Mouse (Mus musculus): ENCODE measurements at regions not wholly inside any gene's neighbourhood (a gene's known extent, or its start where the extent isn't known, plus 50 kb on each side); places are given as distances from the start of the nearest gene placed in this dataset.

- TF ChIP-seq POU5F1 (IDR thresholded peaks at IDR 0.05; ENCODE audit: borderline replicate concordance, low read length) (no peak), CTCF (conservative IDR thresholded peaks at IDR 0.05; ENCODE audit: low read length) (no peak), NANOG (IDR thresholded peaks at IDR 0.05; ENCODE audit: borderline replicate concordance, low read length) (no peak)
- Histone ChIP-seq H3K27me3 (ENCODE audit: insufficient read depth, low read length) (no peaks in the 10 kb centered on the region), H3K9me3 (ENCODE audit: low read length) (no peaks in the 10 kb centered on the region)
Observed at GRCm38 (mm10) chr9:61075071-61075470, 280.7 kb downstream of the Uaca start.

GRCm38 (mm10) chr9:61077181-61077580, 282.8 kb downstream of the Uaca start:
- H3K27me3 ChIP-seq (ENCODE audit: insufficient read depth, low read length) = peaks cover 13% of the 10 kb centered on the region
- TF ChIP-seq CTCF (conservative IDR thresholded peaks at IDR 0.05; ENCODE audit: low read length) (no peak), NANOG (IDR thresholded peaks at IDR 0.05; ENCODE audit: borderline replicate concordance, low read length) (no peak), POU5F1 (IDR thresholded peaks at IDR 0.05; ENCODE audit: borderline replicate concordance, low read length) (no peak)
- no peaks in the 10 kb centered on the region for H3K36me3 ChIP-seq (ENCODE audit: insufficient read depth, low read length)
- H3K9me3 ChIP-seq (ENCODE audit: low read length) = no peaks in the 10 kb centered on the region
- no peak overlapping the region for H3K4me3 ChIP-seq (replicated peaks; ENCODE audit: low read length)
- H3K4me1 ChIP-seq (replicated peaks; ENCODE audit: low read depth, low read length) = peaks cover 40% of the 10 kb centered on the region

More at GRCm38 (mm10) chr9:61075071-61075470, 280.7 kb downstream of the Uaca start:
- Histone ChIP-seq H3K4me3 (replicated peaks; ENCODE audit: low read length) (no peak overlapping the region), H3K36me3 (ENCODE audit: insufficient read depth, low read length) (no peaks in the 10 kb centered on the region), H3K4me1 (replicated peaks; ENCODE audit: low read depth, low read length) (peaks cover 45% of the 10 kb centered on the region)

- Histone ChIP-seq H3K27me3 (ENCODE audit: insufficient read depth, low read length) (peaks cover 17% of the 10 kb centered on the region), H3K4me3 (replicated peaks; ENCODE audit: low read length) (no peak overlapping the region), H3K36me3 (ENCODE audit: insufficient read depth, low read length) (no peaks in the 10 kb centered on the region), H3K9me3 (ENCODE audit: low read length) (no peaks in the 10 kb centered on the region), H3K4me1 (replicated peaks; ENCODE audit: low read depth, low read length) (peaks cover 37% of the 10 kb centered on the region)
- no peak for TF ChIP-seq CTCF (conservative IDR thresholded peaks at IDR 0.05; ENCODE audit: low read length)
- TF ChIP-seq NANOG (IDR thresholded peaks at IDR 0.05; ENCODE audit: borderline replicate concordance, low read length) = no peak
- no peak for TF ChIP-seq POU5F1 (IDR thresholded peaks at IDR 0.05; ENCODE audit: borderline replicate concordance, low read length)
Observed at GRCm38 (mm10) chr9:61077807-61078206, 283.5 kb downstream of the Uaca start.

GRCm38 (mm10) chr9:61081474-61082021, 287.2 kb downstream of the Uaca start:
- TF ChIP-seq POU5F1 (IDR thresholded peaks at IDR 0.05; ENCODE audit: borderline replicate concordance, low read length) (no peak), CTCF (conservative IDR thresholded peaks at IDR 0.05; ENCODE audit: low read length) (no peak), NANOG (IDR thresholded peaks at IDR 0.05; ENCODE audit: borderline replicate concordance, low read length) (no peak)
- Histone ChIP-seq H3K27me3 (ENCODE audit: insufficient read depth, low read length) (peaks cover 17% of the 10 kb centered on the region), H3K9me3 (ENCODE audit: low read length) (no peaks in the 10 kb centered on the region), H3K4me1 (replicated peaks; ENCODE audit: low read depth, low read length) (peaks cover 13% of the 10 kb centered on the region), H3K4me3 (replicated peaks; ENCODE audit: low read length) (no peak overlapping the region), H3K36me3 (ENCODE audit: insufficient read depth, low read length) (no peaks in the 10 kb centered on the region)

GRCm38 (mm10) chr9:61084655-61085230, 287.4 kb upstream of the Tle3 start:
- H3K36me3 ChIP-seq (ENCODE audit: insufficient read depth, low read length) = no peaks in the 10 kb centered on the region
- H3K27me3 ChIP-seq (ENCODE audit: insufficient read depth, low read length) = peaks cover 17% of the 10 kb centered on the region
- H3K4me1 ChIP-seq (replicated peaks; ENCODE audit: low read depth, low read length) = peaks cover 13% of the 10 kb centered on the region
- no peaks in the 10 kb centered on the region for H3K9me3 ChIP-seq (ENCODE audit: low read length)
- no peak overlapping the region for H3K4me3 ChIP-seq (replicated peaks; ENCODE audit: low read length)
- TF ChIP-seq CTCF (conservative IDR thresholded peaks at IDR 0.05; ENCODE audit: low read length) (no peak), NANOG (IDR thresholded peaks at IDR 0.05; ENCODE audit: borderline replicate concordance, low read length) (no peak), POU5F1 (IDR thresholded peaks at IDR 0.05; ENCODE audit: borderline replicate concordance, low read length) (no peak)

GRCm38 (mm10) chr9:61087035-61087434, 285.1 kb upstream of the Tle3 start:
- TF ChIP-seq CTCF (conservative IDR thresholded peaks at IDR 0.05; ENCODE audit: low read length) = no peak
- TF ChIP-seq NANOG (IDR thresholded peaks at IDR 0.05; ENCODE audit: borderline replicate concordance, low read length) = no peak
- no peak for TF ChIP-seq POU5F1 (IDR thresholded peaks at IDR 0.05; ENCODE audit: borderline replicate concordance, low read length)
- peaks cover 5% of the 10 kb centered on the region; the same call in 1 of the 2 replicates for H3K27me3 ChIP-seq (ENCODE audit: insufficient read depth, low read length)
- no peak overlapping the region for H3K4me3 ChIP-seq (replicated peaks; ENCODE audit: low read length)
- peaks cover 5% of the 10 kb centered on the region; the same call in 1 of the 2 replicates for H3K4me1 ChIP-seq (replicated peaks; ENCODE audit: low read depth, low read length)
- no peaks in the 10 kb centered on the region for H3K9me3 ChIP-seq (ENCODE audit: low read length)
- no peaks in the 10 kb centered on the region for H3K36me3 ChIP-seq (ENCODE audit: insufficient read depth, low read length)

- Histone ChIP-seq H3K36me3 (ENCODE audit: insufficient read depth, low read length) (no peaks in the 10 kb centered on the region), H3K27me3 (ENCODE audit: insufficient read depth, low read length) (0 out of 2 replicates have a peak, but pooled peaks cover 6% of the 10 kb centered on the region), H3K9me3 (ENCODE audit: low read length) (no peaks in the 10 kb centered on the region), H3K4me1 (replicated peaks; ENCODE audit: low read depth, low read length) (peaks cover 5% of the 10 kb centered on the region; the same call in 1 of the 2 replicates), H3K4me3 (replicated peaks; ENCODE audit: low read length) (no peak overlapping the region)
- TF ChIP-seq POU5F1 (IDR thresholded peaks at IDR 0.05; ENCODE audit: borderline replicate concordance, low read length) (no peak), CTCF (conservative IDR thresholded peaks at IDR 0.05; ENCODE audit: low read length) (no peak), NANOG (IDR thresholded peaks at IDR 0.05; ENCODE audit: borderline replicate concordance, low read length) (no peak)
Observed at GRCm38 (mm10) chr9:61089066-61089686, 283.0 kb upstream of the Tle3 start.

- no peaks in the 10 kb centered on the region for H3K4me1 ChIP-seq (replicated peaks; ENCODE audit: low read depth, low read length)
- no peaks in the 10 kb centered on the region for H3K9me3 ChIP-seq (ENCODE audit: low read length)
- 0 out of 2 replicates have a peak, but pooled peaks cover 9% of the 10 kb centered on the region for H3K27me3 ChIP-seq (ENCODE audit: insufficient read depth, low read length)
- H3K36me3 ChIP-seq (ENCODE audit: insufficient read depth, low read length) = no peaks in the 10 kb centered on the region
- H3K4me3 ChIP-seq (replicated peaks; ENCODE audit: low read length) = no peak overlapping the region
- TF ChIP-seq POU5F1 (IDR thresholded peaks at IDR 0.05; ENCODE audit: borderline replicate concordance, low read length) = no peak
Observed at GRCm38 (mm10) chr9:61091036-61091435, 281.1 kb upstream of the Tle3 start.
